Mouse (Mus musculus): Measurements from ENCODE around the gene Tmem97. TPM values are rescaled to one million over a fixed set of nuclear protein-coding genes. Genes with fewer than 3 reads are reported as not detected.

The Tmem97 gene
- polyA plus RNA-seq, 1 experiment from 2014 or later: 33.5 TPM

GRCm38 (mm10) chr11:78502909-78503650 lies 47.5 kb downstream of the Tmem97 start, which contains the start of gene Sebox:
Gene Sebox (plus strand): TSS chr11:78503447.
- Histone ChIP-seq H3K4me3 (replicated peaks) (no peak within 1 kb of the TSS), H3K9me3 (no peaks in the 10 kb centered on the region), H3K9ac (replicated peaks) (no peak within 1 kb of the TSS), H3K27ac (no peak within 1 kb of the TSS), H3K4me2 (replicated peaks) (no peak within 1 kb of the TSS), H3K4me1 (replicated peaks) (peaks cover 10% of the 10 kb centered on the region; the same call in 1 of the 2 replicates), H3K27me3 (peaks cover 16% of the 10 kb centered on the region; the same call in 1 of the 2 replicates), H3K36me3 (peaks cover 29% of the 10 kb centered on the region)
- no peak for ATAC-seq
- WGBS: 72% methylated on average over 7 of the region's 7 CpGs

- H3K4me3 ChIP-seq (replicated peaks): no peak overlapping the region
- H3K27ac ChIP-seq: no peak overlapping the region
- no peaks in the 10 kb centered on the region for H3K9me3 ChIP-seq
- peaks cover 15% of the 10 kb centered on the region for H3K36me3 ChIP-seq
- 85% methylated on average over 20 of the region's 20 CpGs for WGBS
- peaks cover 16% of the 10 kb centered on the region; the same call in 1 of the 2 replicates for H3K27me3 ChIP-seq
- no peak for ATAC-seq
- no peak overlapping the region for H3K4me2 ChIP-seq (replicated peaks)
- H3K4me1 ChIP-seq (replicated peaks): peaks cover 15% of the 10 kb centered on the region
- no peak overlapping the region for H3K9ac ChIP-seq (replicated peaks)
These were observed 49.0 kb downstream of the Tmem97 start for GRCm38 (mm10) chr11:78501529-78501928.

DNA sequence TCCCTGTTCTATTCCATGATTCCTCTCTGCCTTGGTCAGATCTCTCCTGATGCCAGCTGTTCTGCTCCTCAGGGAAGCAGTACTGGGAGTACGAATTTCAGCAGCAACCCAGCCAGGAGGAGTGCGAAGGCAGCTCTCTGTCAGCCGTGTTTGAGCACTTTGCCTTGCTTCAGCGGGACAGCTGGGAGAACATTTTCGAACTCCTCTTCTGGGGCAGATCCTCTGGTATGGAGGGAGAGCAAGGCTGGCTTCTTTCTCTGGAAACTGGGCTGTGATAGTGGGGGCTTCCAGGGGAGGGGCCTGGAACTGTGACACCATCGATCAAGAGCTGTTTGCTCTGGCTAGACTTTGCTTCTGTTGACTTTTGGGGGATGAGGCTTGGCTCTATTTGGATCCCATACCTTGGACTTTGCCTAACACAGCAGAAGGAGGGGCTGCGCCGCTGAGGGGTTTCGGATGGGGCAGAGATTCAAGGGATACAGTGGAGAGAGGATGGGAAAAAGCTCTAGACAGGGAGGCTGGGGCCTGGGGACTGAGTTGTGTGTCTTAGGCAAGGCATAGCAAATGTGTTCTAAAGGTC lies 49.9 kb downstream of the Tmem97 start:
- Histone ChIP-seq H3K27ac (no peak overlapping the region), H3K4me1 (replicated peaks) (peaks cover 23% of the 10 kb centered on the region), H3K9ac (replicated peaks) (0 out of 2 replicates have a peak overlapping the region, but pooled peaks have one; percentile 23), H3K4me2 (replicated peaks) (no peak overlapping the region), H3K4me3 (replicated peaks) (no peak overlapping the region), H3K27me3 (peaks cover 16% of the 10 kb centered on the region; the same call in 1 of the 2 replicates), H3K36me3 (peaks cover 6% of the 10 kb centered on the region; the same call in 1 of the 2 replicates), H3K9me3 (no peaks in the 10 kb centered on the region)
- 84% methylated on average over 9 of the region's 9 CpGs for WGBS
- no peak for ATAC-seq

- Histone ChIP-seq H3K27ac (no peak overlapping the region), H3K4me3 (replicated peaks) (no peak overlapping the region), H3K4me2 (replicated peaks) (peak overlapping the region; percentile 6; the same call in 1 of the 2 replicates), H3K9me3 (no peaks in the 10 kb centered on the region), H3K9ac (replicated peaks) (0 out of 2 replicates have a peak overlapping the region, but pooled peaks have one; percentile 6), H3K27me3 (peaks cover 16% of the 10 kb centered on the region; the same call in 1 of the 2 replicates), H3K36me3 (no peaks in the 10 kb centered on the region), H3K4me1 (replicated peaks) (peaks cover 35% of the 10 kb centered on the region)
- WGBS: 42% methylated on average over 16 of the region's 16 CpGs
- ATAC-seq: no peak
These were observed 51.0 kb downstream of the Tmem97 start for GRCm38 (mm10) chr11:78499543-78499942.

DNA sequence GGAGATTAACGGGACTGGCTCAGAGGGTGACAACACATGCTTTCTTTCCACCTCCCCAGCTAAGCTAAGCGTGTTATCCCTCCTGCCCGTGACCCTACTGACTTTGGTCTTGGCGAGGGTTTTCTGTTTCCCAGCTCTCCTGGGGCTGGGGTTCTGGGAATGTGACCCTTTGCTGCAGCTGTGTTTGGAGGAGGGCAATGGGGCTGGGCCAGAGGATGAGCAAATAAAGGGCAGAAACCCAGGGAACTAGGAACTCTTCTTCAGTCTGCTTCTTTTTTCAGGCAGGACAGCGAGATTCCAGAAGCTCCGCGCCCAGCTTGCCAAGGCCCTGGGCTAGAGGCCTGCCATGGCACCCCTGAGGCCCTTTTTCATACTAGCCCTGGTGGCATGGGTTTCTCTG lies 51.6 kb downstream of the Tmem97 start, which contains the start of gene Vtn:
Gene Vtn, plus strand, starts transcription at position 88 of the 400 bp plus-strand sequence.
- H3K36me3 ChIP-seq: no peaks in the 10 kb centered on the region
- peaks cover 40% of the 10 kb centered on the region for H3K4me1 ChIP-seq (replicated peaks)
- peak within 1 kb of the TSS; percentile 95 for H3K27ac ChIP-seq
- H3K4me3 ChIP-seq (replicated peaks): peak within 1 kb of the TSS; percentile 88
- peak within 1 kb of the TSS; percentile 65 for H3K9ac ChIP-seq (replicated peaks)
- H3K9me3 ChIP-seq: no peaks in the 10 kb centered on the region
- ATAC-seq: no peak
- WGBS: 46% methylated on average over 7 of the region's 7 CpGs
- H3K27me3 ChIP-seq: peaks cover 16% of the 10 kb centered on the region; the same call in 1 of the 2 replicates
- peak within 1 kb of the TSS; percentile 77 for H3K4me2 ChIP-seq (replicated peaks)

- Histone ChIP-seq H3K4me2 (replicated peaks) (peak within 1 kb of the TSS; percentile 77), H3K27me3 (peaks cover 16% of the 10 kb centered on the region; the same call in 1 of the 2 replicates), H3K4me3 (replicated peaks) (peak within 1 kb of the TSS; percentile 88), H3K4me1 (replicated peaks) (peaks cover 41% of the 10 kb centered on the region), H3K27ac (peak within 1 kb of the TSS; percentile 95), H3K36me3 (no peaks in the 10 kb centered on the region), H3K9me3 (no peaks in the 10 kb centered on the region), H3K9ac (replicated peaks) (peak within 1 kb of the TSS; percentile 77)
- ATAC-seq: peak; percentile 96
- 3% methylated on average over 36 of the region's 36 CpGs for WGBS
These were observed 52.7 kb downstream of the Tmem97 start, which contains the start of gene Sarm1 for GRCm38 (mm10) chr11:78497544-78498522. Gene Sarm1 (minus strand): TSS chr11:78497754.

DNA sequence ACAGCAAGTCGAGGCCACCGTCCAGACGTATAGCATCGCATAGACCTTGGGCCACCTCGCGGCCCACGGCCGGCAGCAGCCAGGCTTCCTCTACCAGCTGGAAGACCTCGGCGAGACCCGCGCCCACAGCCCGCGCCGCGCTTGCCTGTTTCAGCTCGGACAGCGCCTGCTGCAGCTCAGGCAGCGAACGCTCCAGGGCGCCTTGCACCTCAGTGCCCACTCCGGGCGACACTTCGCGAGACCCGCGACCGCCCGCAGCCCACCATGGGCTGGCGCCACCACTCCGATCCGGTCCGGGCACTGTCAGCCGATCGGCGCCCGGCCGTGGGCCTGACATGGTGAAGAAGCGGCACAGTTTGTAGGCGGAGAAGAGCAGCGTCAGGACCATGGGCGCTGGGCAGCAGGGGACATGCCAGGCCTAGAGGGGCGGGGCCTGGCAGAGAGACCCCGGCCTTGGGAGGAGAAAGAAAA lies 53.5 kb downstream of the Tmem97 start:
- Histone ChIP-seq H3K4me3 (replicated peaks) (peak overlapping the region; percentile 88), H3K9me3 (no peaks in the 10 kb centered on the region), H3K27me3 (peaks cover 16% of the 10 kb centered on the region; the same call in 1 of the 2 replicates), H3K4me1 (replicated peaks) (peaks cover 41% of the 10 kb centered on the region), H3K27ac (peak overlapping the region; percentile 95), H3K36me3 (no peaks in the 10 kb centered on the region), H3K4me2 (replicated peaks) (peak overlapping the region; percentile 77), H3K9ac (replicated peaks) (peak overlapping the region; percentile 77)
- peak; percentile 82 for ATAC-seq
- under 1% methylated on average over 44 of the region's 44 CpGs for WGBS

GRCm38 (mm10) chr11:78495904-78496303 lies 54.7 kb downstream of the Tmem97 start:
- H3K4me1 ChIP-seq (replicated peaks): peaks cover 46% of the 10 kb centered on the region
- WGBS: 9% methylated on average over 6 of the region's 6 CpGs
- peak overlapping the region; percentile 77 for H3K4me2 ChIP-seq (replicated peaks)
- no peaks in the 10 kb centered on the region for H3K36me3 ChIP-seq
- no peak for ATAC-seq
- H3K9ac ChIP-seq (replicated peaks): peak overlapping the region; percentile 77
- no peaks in the 10 kb centered on the region for H3K9me3 ChIP-seq
- peak overlapping the region; percentile 88 for H3K4me3 ChIP-seq (replicated peaks)
- peaks cover 26% of the 10 kb centered on the region for H3K27me3 ChIP-seq
- no peak overlapping the region for H3K27ac ChIP-seq

Other genes with a start within 250 kb of the Tmem97 start
- gene Spag5, start 249.2 kb downstream of the Tmem97 start, polyA plus RNA-seq (2015; fragmentation: Nextera tagmentation; extraction: Ambion mirVana): 17.3 and 20.7 TPM in 2 replicates
- 26.3 and 28.3 TPM in 2 replicates for gene Aldoc, start 227.8 kb downstream of the Tmem97 start, polyA plus RNA-seq (2015; fragmentation: Nextera tagmentation; extraction: Ambion mirVana)
- 60.9 and 66.6 TPM in 2 replicates for gene Pigs, start 222.4 kb downstream of the Tmem97 start, polyA plus RNA-seq (2015; fragmentation: Nextera tagmentation; extraction: Ambion mirVana)
- 69.1 and 75.4 TPM in 2 replicates for gene Unc119, start 207.3 kb downstream of the Tmem97 start, polyA plus RNA-seq (2015; fragmentation: Nextera tagmentation; extraction: Ambion mirVana)
- gene Foxn1, start 164.2 kb downstream of the Tmem97 start, polyA plus RNA-seq (2015; fragmentation: Nextera tagmentation; extraction: Ambion mirVana): not detected in 2 replicates
- not detected in 2 replicates for gene Slc13a2, start 128.6 kb downstream of the Tmem97 start, polyA plus RNA-seq (2015; fragmentation: Nextera tagmentation; extraction: Ambion mirVana)
- 20.4 and 20.8 TPM in 2 replicates for gene Slc46a1, start 85.1 kb downstream of the Tmem97 start, polyA plus RNA-seq (2015; fragmentation: Nextera tagmentation; extraction: Ambion mirVana)
- 41.4 and 47.8 TPM in 2 replicates for gene Sarm1, start 53.0 kb downstream of the Tmem97 start, polyA plus RNA-seq (2015; fragmentation: Nextera tagmentation; extraction: Ambion mirVana)
- 109 and 138 TPM in 2 replicates for gene Vtn, start 51.7 kb downstream of the Tmem97 start, polyA plus RNA-seq (2015; fragmentation: Nextera tagmentation; extraction: Ambion mirVana)
- gene Sebox, start 47.3 kb downstream of the Tmem97 start, polyA plus RNA-seq (2015; fragmentation: Nextera tagmentation; extraction: Ambion mirVana): not detected in 2 replicates
- gene Tmem199, start 38.6 kb downstream of the Tmem97 start, polyA plus RNA-seq (2015; fragmentation: Nextera tagmentation; extraction: Ambion mirVana): 95.9 and 97.6 TPM in 2 replicates
- 176 and 178 TPM in 2 replicates for gene Poldip2, start 38.6 kb downstream of the Tmem97 start, polyA plus RNA-seq (2015; fragmentation: Nextera tagmentation; extraction: Ambion mirVana)
- gene Tnfaip1, start 14.4 kb downstream of the Tmem97 start, polyA plus RNA-seq (2015; fragmentation: Nextera tagmentation; extraction: Ambion mirVana): 55.0 and 58.8 TPM in 2 replicates
- 124 and 126 TPM in 2 replicates for gene Ift20, start 14.4 kb downstream of the Tmem97 start, polyA plus RNA-seq (2015; fragmentation: Nextera tagmentation; extraction: Ambion mirVana)
- gene Nlk, start 146.6 kb upstream of the Tmem97 start, polyA plus RNA-seq (2015; fragmentation: Nextera tagmentation; extraction: Ambion mirVana): 30.7 and 33.5 TPM in 2 replicates
- 33.2 and 34.3 TPM in 2 replicates for gene Ccnq, start 201.0 kb upstream of the Tmem97 start, polyA plus RNA-seq (2015; fragmentation: Nextera tagmentation; extraction: Ambion mirVana)

Data from midbrain, embryonic 13.5 days (tissue).